Mouse (Mus musculus): ENCODE data around the gene Spry1. TPM values are rescaled to one million over a fixed set of nuclear protein-coding genes. Genes with fewer than 3 reads are reported as not detected.
A peak's percentile ranks its signal among the peaks of the same experiment; 100 is the strongest.
"Not testable (repeated sequence)": the region's sequence is repeated elsewhere in the genome, so short reads cannot be mapped to it uniquely, and the experiment has no call there.

The Spry1 gene
- total RNA-seq (2021), result 10 to 100 TPM; 41.9 to 48.3 TPM

- peak; percentile 98 to 99 for DNase-seq
- intact Hi-C loops (cut with DNase I), result loop anchor here (2.0 to 10.0 kb wide), 12 partner anchors 52 to 583 kb away; no protein-coding TSS in a partner anchor
Observed at GRCm38 (mm10) chr3:37639690-37640089, at the start of gene Spry1. TSS of gene Spry1 (plus strand) at chr3:37639947.

- intact Hi-C loops (cut with DNase I), result no loop called here
- DNase-seq, result peak in 1 of 2 experiments; percentile 28
Observed at GRCm38 (mm10) chr3:37595721-37596120, 44.0 kb upstream of the Spry1 start.

GRCm38 (mm10) chr3:37596519-37596918 is 43.2 kb upstream of the Spry1 start:
- intact Hi-C loops (cut with DNase I), result no loop called here
- no peak for DNase-seq

- DNase-seq, result no peak
- intact Hi-C loops (cut with DNase I), result no loop called here
Observed at GRCm38 (mm10) chr3:37597200-37597599, 42.5 kb upstream of the Spry1 start.

GRCm38 (mm10) chr3:37599641-37600040 is 40.1 kb upstream of the Spry1 start:
- DNase-seq; intact Hi-C loops (cut with DNase I): not testable (repeated sequence)

GRCm38 (mm10) chr3:37602356-37602755 is 37.4 kb upstream of the Spry1 start:
- no peak for DNase-seq
- intact Hi-C loops (cut with DNase I), result no loop called here

GRCm38 (mm10) chr3:37602890-37603289 is 36.9 kb upstream of the Spry1 start:
- no peak for DNase-seq
- intact Hi-C loops (cut with DNase I), result no loop called here

- DNase-seq, result no peak
- intact Hi-C loops (cut with DNase I), result no loop called here
Observed at GRCm38 (mm10) chr3:37603541-37603940, 36.2 kb upstream of the Spry1 start.

- intact Hi-C loops (cut with DNase I), result no loop called here
- DNase-seq, result peak; percentile 27 to 32
Observed at GRCm38 (mm10) chr3:37604976-37605875, 34.5 kb upstream of the Spry1 start.

GRCm38 (mm10) chr3:37605876-37606238 is 33.9 kb upstream of the Spry1 start:
- DNase-seq, result peak; percentile 45 to 49
- intact Hi-C loops (cut with DNase I), result no loop called here

- intact Hi-C loops (cut with DNase I), result no loop called here
- no peak for DNase-seq
Observed at GRCm38 (mm10) chr3:37608926-37609325, 30.8 kb upstream of the Spry1 start.

GRCm38 (mm10) chr3:37610670-37611069 is 29.1 kb upstream of the Spry1 start:
- intact Hi-C loops (cut with DNase I), result no loop called here
- no peak for DNase-seq

- DNase-seq, result peak; percentile 35 to 60
- intact Hi-C loops (cut with DNase I), result no loop called here
Observed at GRCm38 (mm10) chr3:37613722-37614121, 26.0 kb upstream of the Spry1 start.

- no peak for DNase-seq
- intact Hi-C loops (cut with DNase I), result no loop called here
Observed at GRCm38 (mm10) chr3:37614878-37615650, 24.7 kb upstream of the Spry1 start.

- intact Hi-C loops (cut with DNase I), result no loop called here
- no peak for DNase-seq
Observed at GRCm38 (mm10) chr3:37616586-37617547, 22.9 kb upstream of the Spry1 start.

GRCm38 (mm10) chr3:37632246-37632645 is 7.5 kb upstream of the Spry1 start:
- intact Hi-C loops (cut with DNase I), result loop anchor here (10.0 kb wide), 1 partner anchor 483 kb away; no protein-coding TSS in a partner anchor

GRCm38 (mm10) chr3:37632751-37633150 is 7.0 kb upstream of the Spry1 start:
- intact Hi-C loops (cut with DNase I), result loop anchor here (10.0 kb wide), 1 partner anchor 482 kb away; no protein-coding TSS in a partner anchor

More at GRCm38 (mm10) chr3:37632246-37632645, 7.5 kb upstream of the Spry1 start:
- DNase-seq, result no peak

GRCm38 (mm10) chr3:37634648-37635047 is 5.1 kb upstream of the Spry1 start:
- DNase-seq, result peak; percentile 43 to 53
- intact Hi-C loops (cut with DNase I), result loop anchor here (5.0 to 10.0 kb wide), 4 partner anchors 47 to 588 kb away; no protein-coding TSS in a partner anchor

More at GRCm38 (mm10) chr3:37632751-37633150, 7.0 kb upstream of the Spry1 start:
- no peak for DNase-seq

GRCm38 (mm10) chr3:37636921-37637320 is 2.8 kb upstream of the Spry1 start:
- intact Hi-C loops (cut with DNase I), result loop anchor here (5.0 to 10.0 kb wide), 4 partner anchors 50 to 585 kb away; no protein-coding TSS in a partner anchor
- DNase-seq, result no peak
